ENCODE assay signal across 8 mouse cellular contexts in genomic region chr2:160887284-160887683, GRCm38 (mm10). TPM values are rescaled to one million over a fixed set of nuclear protein-coding genes. Genes with fewer than 3 reads are reported as not detected.
DNase-seq lines count a peak whose midpoint lies in the region; ATAC-seq lines count a peak whose summit lies in the region.

No protein-coding gene starts in this region.

- WGBS in forebrain, embryonic 10.5 days = 2% methylated on average over 11 of the region's 11 CpGs
- WGBS in heart, embryonic 15.5 days = 1% methylated on average over 11 of the region's 11 CpGs
- 1% methylated on average over 11 of the region's 11 CpGs for WGBS in liver, embryonic 12.5 days (ENCODE audit: insufficient replicate concordance)
- 2% methylated on average over 11 of the region's 11 CpGs for WGBS in neural tube, embryonic 11.5 days
- WGBS in stomach, embryonic 16.5 days = 2% methylated on average over 11 of the region's 11 CpGs

- H3K9me3 ChIP-seq in forebrain, embryonic 10.5 days = no peaks in the 10 kb centered on the region
- no peaks in the 10 kb centered on the region for H3K9me3 ChIP-seq in heart, embryonic 15.5 days (replicated peaks)
- H3K9me3 ChIP-seq in liver, embryonic 12.5 days (replicated peaks) = no peaks in the 10 kb centered on the region
- H3K9me3 ChIP-seq in neural tube, embryonic 11.5 days (ENCODE audit: control insufficient read depth, low read length) = no peaks in the 10 kb centered on the region
- no peaks in the 10 kb centered on the region for H3K9me3 ChIP-seq in stomach, embryonic 16.5 days (replicated peaks; ENCODE audit: control insufficient read depth, low read length)

- H3K9ac ChIP-seq in heart, embryonic 15.5 days = peak overlapping the region; percentile 44
- peak overlapping the region; percentile 60; the same call in 1 of the 2 replicates for H3K9ac ChIP-seq in liver, embryonic 12.5 days
- no peak overlapping the region for H3K9ac ChIP-seq in neural tube, embryonic 11.5 days (ENCODE audit: low read length)
- H3K9ac ChIP-seq in stomach, embryonic 16.5 days (ENCODE audit: low read length) = peak overlapping the region; percentile 59

- H3K4me2 ChIP-seq in heart, embryonic 15.5 days = peak overlapping the region; percentile 90
- H3K4me2 ChIP-seq in liver, embryonic 12.5 days = peak overlapping the region; percentile 85
- peak overlapping the region; percentile 70 for H3K4me2 ChIP-seq in neural tube, embryonic 11.5 days (ENCODE audit: low read depth)
- peak overlapping the region; percentile 89 for H3K4me2 ChIP-seq in stomach, embryonic 16.5 days (ENCODE audit: low read depth, low read length)

- no peak overlapping the region for H3K27ac ChIP-seq in forebrain, embryonic 10.5 days
- H3K27ac ChIP-seq in heart, embryonic 15.5 days = no peak overlapping the region
- H3K27ac ChIP-seq in liver, embryonic 12.5 days = no peak overlapping the region; the same call in 1 of the 2 replicates
- H3K27ac ChIP-seq in neural tube, embryonic 11.5 days (ENCODE audit: low read depth, low read length) = no peak overlapping the region
- peak overlapping the region; percentile 61 for H3K27ac ChIP-seq in stomach, embryonic 16.5 days (ENCODE audit: low read length)

- DNase-seq in c-Kit-positive CD71-negative TER-119-negative erythroid progenitor cells, embryonic 14.5 days (ENCODE audit: low read depth) = peak; percentile 71
- peak; percentile 84 for DNase-seq in forebrain, embryonic 10.5 days (ENCODE audit: extremely low spot score, low spot score)
- peak; percentile 92 for DNase-seq in kidney, postnatal 14 days
- peak; percentile 85 for DNase-seq in neural tube, embryonic 11.5 days (ENCODE audit: low spot score)

- ATAC-seq in CD4-positive, CD25-positive, alpha-beta regulatory T cell, adult 4 months = peak; percentile 94
- peak; percentile 80 for ATAC-seq in heart, embryonic 15.5 days (replicated peaks; ENCODE audit: insufficient number of reproducible peaks, insufficient read depth, low FRiP score, low read depth)
- peak; percentile 77 for ATAC-seq in liver, embryonic 12.5 days
- ATAC-seq in neural tube, embryonic 11.5 days (ENCODE audit: insufficient read depth, low FRiP score, low TSS enrichment) = peak; percentile 68; the same call in 1 of the 2 replicates
- peak; percentile 70; the same call in 1 of the 2 replicates for ATAC-seq in stomach, embryonic 16.5 days (ENCODE audit: insufficient read depth, low FRiP score)

- peaks cover 17% of the 10 kb centered on the region for H3K4me1 ChIP-seq in forebrain, embryonic 10.5 days
- peaks cover 11% of the 10 kb centered on the region for H3K4me1 ChIP-seq in heart, embryonic 15.5 days (replicated peaks)
- H3K4me1 ChIP-seq in liver, embryonic 12.5 days = peaks cover 11% of the 10 kb centered on the region
- H3K4me1 ChIP-seq in neural tube, embryonic 11.5 days (ENCODE audit: control insufficient read depth, insufficient read depth, low read length) = peaks cover 5% of the 10 kb centered on the region; the same call in 1 of the 2 replicates
- H3K4me1 ChIP-seq in stomach, embryonic 16.5 days (ENCODE audit: control insufficient read depth, insufficient read depth, low read length) = no peaks in the 10 kb centered on the region

- no peaks in the 10 kb centered on the region for H3K36me3 ChIP-seq in forebrain, embryonic 10.5 days (replicated peaks)
- H3K36me3 ChIP-seq in heart, embryonic 15.5 days = no peaks in the 10 kb centered on the region
- H3K36me3 ChIP-seq in liver, embryonic 12.5 days = no peaks in the 10 kb centered on the region
- no peaks in the 10 kb centered on the region for H3K36me3 ChIP-seq in neural tube, embryonic 11.5 days (ENCODE audit: control insufficient read depth, insufficient read depth, low read length)
- no peaks in the 10 kb centered on the region for H3K36me3 ChIP-seq in stomach, embryonic 16.5 days (ENCODE audit: control insufficient read depth, insufficient read depth, low read length)

- peak overlapping the region; percentile 55 for H3K4me3 ChIP-seq in forebrain, embryonic 10.5 days
- H3K4me3 ChIP-seq in heart, embryonic 15.5 days = peak overlapping the region; percentile 53
- peak overlapping the region; percentile 57 for H3K4me3 ChIP-seq in liver, embryonic 12.5 days
- H3K4me3 ChIP-seq in neural tube, embryonic 11.5 days (ENCODE audit: low read depth, low read length) = peak overlapping the region; percentile 29
- H3K4me3 ChIP-seq in stomach, embryonic 16.5 days (replicated peaks; ENCODE audit: low read length) = peak overlapping the region; percentile 55

- H3K27me3 ChIP-seq in forebrain, embryonic 10.5 days (ENCODE audit: poor library complexity, severe bottlenecking) = peaks cover 28% of the 10 kb centered on the region
- H3K27me3 ChIP-seq in heart, embryonic 15.5 days = no peaks in the 10 kb centered on the region; the same call in 1 of the 2 replicates
- peaks cover 20% of the 10 kb centered on the region for H3K27me3 ChIP-seq in liver, embryonic 12.5 days (replicated peaks)
- peaks cover 12% of the 10 kb centered on the region for H3K27me3 ChIP-seq in neural tube, embryonic 11.5 days (ENCODE audit: control insufficient read depth, insufficient read depth, low read length)
- H3K27me3 ChIP-seq in stomach, embryonic 16.5 days (ENCODE audit: control insufficient read depth, insufficient read depth, low read length) = no peaks in the 10 kb centered on the region

RNA-seq across cellular contexts. Expression of gene Lpin3, which starts 6.8 kb away (rescaled TPM):
- polyA plus RNA-seq in CD4-positive, CD25-positive, alpha-beta regulatory T cell, adult 4 months (2017; shearing (Covaris generic)) = 1 to 10 TPM in 1 of 2 experiments, under 1 TPM in 1; 0.55 to 1.4 TPM
- polyA plus RNA-seq in forebrain, embryonic 10.5 days (2016; fragmentation: Nextera tagmentation; extraction: Ambion mirVana) = 0.74 and 1.0 TPM in 2 replicates
- polyA plus RNA-seq in heart, embryonic 15.5 days (2015; fragmentation: Nextera tagmentation; extraction: Ambion mirVana) = 0.69 and 1.7 TPM in 2 replicates
- 0.98 and 1.1 TPM in 2 replicates for polyA plus RNA-seq in liver, embryonic 12.5 days (2016; fragmentation: Nextera tagmentation; extraction: Ambion mirVana)
- 0.24 and 0.29 TPM in 2 replicates for polyA plus RNA-seq in neural tube, embryonic 11.5 days (2014; fragmentation: Nextera tagmentation; extraction: Ambion mirVana)
- polyA plus RNA-seq in stomach, embryonic 16.5 days (2015; fragmentation: Nextera tagmentation; extraction: Ambion mirVana) = 17.6 and 26.5 TPM in 2 replicates

RNA-seq across cellular contexts. Expression of gene Zhx3, which starts 14.5 kb away (rescaled TPM):
- 10 to 100 TPM in 1 of 2 experiments, 1 to 10 TPM in 1; 8.3 to 11.5 TPM for polyA plus RNA-seq in CD4-positive, CD25-positive, alpha-beta regulatory T cell, adult 4 months (2017; shearing (Covaris generic))
- 5.8 and 5.9 TPM in 2 replicates for polyA plus RNA-seq in forebrain, embryonic 10.5 days (2016; fragmentation: Nextera tagmentation; extraction: Ambion mirVana)
- 5.9 and 7.9 TPM in 2 replicates for polyA plus RNA-seq in heart, embryonic 15.5 days (2015; fragmentation: Nextera tagmentation; extraction: Ambion mirVana)
- polyA plus RNA-seq in liver, embryonic 12.5 days (2016; fragmentation: Nextera tagmentation; extraction: Ambion mirVana) = 2.9 and 3.1 TPM in 2 replicates
- 10.3 and 10.7 TPM in 2 replicates for polyA plus RNA-seq in neural tube, embryonic 11.5 days (2014; fragmentation: Nextera tagmentation; extraction: Ambion mirVana)
- polyA plus RNA-seq in stomach, embryonic 16.5 days (2015; fragmentation: Nextera tagmentation; extraction: Ambion mirVana) = 9.8 and 10.7 TPM in 2 replicates

RNA-seq across cellular contexts. Expression of gene Emilin3, which starts 24.8 kb away (rescaled TPM):
- polyA plus RNA-seq in CD4-positive, CD25-positive, alpha-beta regulatory T cell, adult 4 months (2017; shearing (Covaris generic)) = not detected
- polyA plus RNA-seq in forebrain, embryonic 10.5 days (2016; fragmentation: Nextera tagmentation; extraction: Ambion mirVana) = 2.0 and 2.2 TPM in 2 replicates
- 1.7 and 5.4 TPM in 2 replicates for polyA plus RNA-seq in heart, embryonic 15.5 days (2015; fragmentation: Nextera tagmentation; extraction: Ambion mirVana)
- 0.99 and 1.3 TPM in 2 replicates for polyA plus RNA-seq in liver, embryonic 12.5 days (2016; fragmentation: Nextera tagmentation; extraction: Ambion mirVana)
- 0.68 and 1.1 TPM in 2 replicates for polyA plus RNA-seq in neural tube, embryonic 11.5 days (2014; fragmentation: Nextera tagmentation; extraction: Ambion mirVana)
- polyA plus RNA-seq in stomach, embryonic 16.5 days (2015; fragmentation: Nextera tagmentation; extraction: Ambion mirVana) = 22.5 and 25.3 TPM in 2 replicates
